Mouse (Mus musculus): ENCODE measurements around the gene Tma7. TPM values are rescaled to one million over a fixed set of nuclear protein-coding genes. Genes with fewer than 3 reads are reported as not detected.

Gene Tma7
- polyA plus RNA-seq, 1 experiment from 2014 or later = 752 TPM

GRCm38 (mm10) chr9:109101933-109102445 is 19.6 kb upstream of the Tma7 start:
- peaks cover 70% of the 10 kb centered on the region for H3K4me1 ChIP-seq
- H3K27me3 ChIP-seq (replicated peaks) = no peaks in the 10 kb centered on the region
- H3K27ac ChIP-seq (replicated peaks) = no peak overlapping the region
- H3K9ac ChIP-seq (replicated peaks) = no peak overlapping the region
- 94% methylated on average over 5 of the region's 5 CpGs for WGBS
- no peak overlapping the region for H3K4me3 ChIP-seq (replicated peaks)
- peaks cover 29% of the 10 kb centered on the region for H3K36me3 ChIP-seq
- H3K9me3 ChIP-seq (replicated peaks) = no peaks in the 10 kb centered on the region
- H3K4me2 ChIP-seq = no peak overlapping the region
- no peak for ATAC-seq (ENCODE audit: low FRiP score)

GRCm38 (mm10) chr9:109100307-109100928 is 18.0 kb upstream of the Tma7 start:
- no peak overlapping the region for H3K4me2 ChIP-seq
- no peak overlapping the region for H3K4me3 ChIP-seq (replicated peaks)
- no peaks in the 10 kb centered on the region for H3K9me3 ChIP-seq (replicated peaks)
- peaks cover 16% of the 10 kb centered on the region for H3K36me3 ChIP-seq
- no peak for ATAC-seq (ENCODE audit: low FRiP score)
- no peak overlapping the region for H3K27ac ChIP-seq (replicated peaks)
- H3K27me3 ChIP-seq (replicated peaks) = no peaks in the 10 kb centered on the region
- H3K9ac ChIP-seq (replicated peaks) = no peak overlapping the region
- H3K4me1 ChIP-seq = peaks cover 73% of the 10 kb centered on the region
- 85% methylated on average over 20 of the region's 20 CpGs for WGBS

- Histone ChIP-seq H3K4me3 (replicated peaks) (no peak overlapping the region), H3K36me3 (peaks cover 10% of the 10 kb centered on the region; the same call in 1 of the 2 replicates), H3K4me2 (peak overlapping the region; percentile 71), H3K4me1 (peaks cover 68% of the 10 kb centered on the region), H3K9ac (replicated peaks) (peak overlapping the region; percentile 14; the same call in 1 of the 2 replicates), H3K27ac (replicated peaks) (peak overlapping the region; percentile 97), H3K9me3 (replicated peaks) (no peaks in the 10 kb centered on the region), H3K27me3 (replicated peaks) (no peaks in the 10 kb centered on the region)
- 44% methylated on average over 6 of the region's 6 CpGs for WGBS
- no peak for ATAC-seq (ENCODE audit: low FRiP score)
These were observed 16.6 kb upstream of the Tma7 start for GRCm38 (mm10) chr9:109098969-109099368.

- 77% methylated on average over 8 of the region's 8 CpGs for WGBS
- Histone ChIP-seq H3K9me3 (replicated peaks) (no peaks in the 10 kb centered on the region), H3K4me2 (peak overlapping the region; percentile 71), H3K9ac (replicated peaks) (0 out of 2 replicates have a peak overlapping the region, but pooled peaks have one; percentile 9), H3K4me1 (peaks cover 71% of the 10 kb centered on the region), H3K27me3 (replicated peaks) (no peaks in the 10 kb centered on the region), H3K27ac (replicated peaks) (peak overlapping the region; percentile 97), H3K4me3 (replicated peaks) (peak overlapping the region; percentile 82; the same call in 1 of the 2 replicates), H3K36me3 (peaks cover 10% of the 10 kb centered on the region; the same call in 1 of the 2 replicates)
- no peak for ATAC-seq (ENCODE audit: low FRiP score)
These were observed 16.0 kb upstream of the Tma7 start for GRCm38 (mm10) chr9:109098366-109098765.

GRCm38 (mm10) chr9:109097831-109098230 is 15.4 kb upstream of the Tma7 start:
- 44% methylated on average over 5 of the region's 5 CpGs for WGBS
- H3K27ac ChIP-seq (replicated peaks) = peak overlapping the region; percentile 97
- peaks cover 67% of the 10 kb centered on the region for H3K4me1 ChIP-seq
- peak overlapping the region; percentile 82 for H3K4me3 ChIP-seq (replicated peaks)
- no peaks in the 10 kb centered on the region for H3K27me3 ChIP-seq (replicated peaks)
- H3K36me3 ChIP-seq = peaks cover 10% of the 10 kb centered on the region; the same call in 1 of the 2 replicates
- H3K9ac ChIP-seq (replicated peaks) = 0 out of 2 replicates have a peak overlapping the region, but pooled peaks have one; percentile 14
- H3K4me2 ChIP-seq = peak overlapping the region; percentile 71
- no peak for ATAC-seq (ENCODE audit: low FRiP score)
- H3K9me3 ChIP-seq (replicated peaks) = no peaks in the 10 kb centered on the region

- no peak for ATAC-seq (ENCODE audit: low FRiP score)
- no peaks in the 10 kb centered on the region for H3K9me3 ChIP-seq (replicated peaks)
- no peaks in the 10 kb centered on the region for H3K27me3 ChIP-seq (replicated peaks)
- 7% methylated on average over 6 of the region's 6 CpGs for WGBS
- peaks cover 4% of the 10 kb centered on the region; the same call in 1 of the 2 replicates for H3K36me3 ChIP-seq
- H3K4me3 ChIP-seq (replicated peaks) = peak overlapping the region; percentile 82
- H3K9ac ChIP-seq (replicated peaks) = peak overlapping the region; percentile 79
- H3K27ac ChIP-seq (replicated peaks) = peak overlapping the region; percentile 97
- peaks cover 63% of the 10 kb centered on the region for H3K4me1 ChIP-seq
- peak overlapping the region; percentile 71 for H3K4me2 ChIP-seq
These were observed 14.9 kb upstream of the Tma7 start for GRCm38 (mm10) chr9:109097291-109097690.

- ATAC-seq (ENCODE audit: low FRiP score) = no peak
- peak overlapping the region; percentile 79 for H3K9ac ChIP-seq (replicated peaks)
- H3K9me3 ChIP-seq (replicated peaks) = no peaks in the 10 kb centered on the region
- H3K4me1 ChIP-seq = peaks cover 63% of the 10 kb centered on the region
- H3K27me3 ChIP-seq (replicated peaks) = no peaks in the 10 kb centered on the region
- peak overlapping the region; percentile 82 for H3K4me3 ChIP-seq (replicated peaks)
- WGBS = 7% methylated on average over 6 of the region's 6 CpGs
- peak overlapping the region; percentile 97 for H3K27ac ChIP-seq (replicated peaks)
- H3K4me2 ChIP-seq = peak overlapping the region; percentile 71
- peaks cover 4% of the 10 kb centered on the region; the same call in 1 of the 2 replicates for H3K36me3 ChIP-seq
These were observed 14.5 kb upstream of the Tma7 start for GRCm38 (mm10) chr9:109096856-109097255.

GRCm38 (mm10) chr9:109096251-109096661 is 13.9 kb upstream of the Tma7 start:
- no peaks in the 10 kb centered on the region for H3K27me3 ChIP-seq (replicated peaks)
- peak; percentile 6; the same call in 1 of the 2 replicates for ATAC-seq (ENCODE audit: low FRiP score)
- H3K4me1 ChIP-seq = peaks cover 63% of the 10 kb centered on the region
- WGBS = 9% methylated on average over 9 of the region's 9 CpGs
- H3K9me3 ChIP-seq (replicated peaks) = no peaks in the 10 kb centered on the region
- peak overlapping the region; percentile 79 for H3K9ac ChIP-seq (replicated peaks)
- H3K36me3 ChIP-seq = peaks cover 9% of the 10 kb centered on the region; the same call in 1 of the 2 replicates
- H3K4me3 ChIP-seq (replicated peaks) = peak overlapping the region; percentile 82
- peak overlapping the region; percentile 71 for H3K4me2 ChIP-seq
- H3K27ac ChIP-seq (replicated peaks) = peak overlapping the region; percentile 97

- H3K9me3 ChIP-seq (replicated peaks) = no peaks in the 10 kb centered on the region
- peak; percentile 67 for ATAC-seq (ENCODE audit: low FRiP score)
- H3K27ac ChIP-seq (replicated peaks) = peak within 1 kb of the TSS; percentile 97
- H3K9ac ChIP-seq (replicated peaks) = peak within 1 kb of the TSS; percentile 79
- no peaks in the 10 kb centered on the region for H3K27me3 ChIP-seq (replicated peaks)
- H3K4me2 ChIP-seq = peak within 1 kb of the TSS; percentile 71
- H3K36me3 ChIP-seq = peaks cover 16% of the 10 kb centered on the region
- peaks cover 57% of the 10 kb centered on the region for H3K4me1 ChIP-seq
- under 1% methylated on average over 97 of the region's 102 CpGs for WGBS
- peak within 1 kb of the TSS; percentile 82 for H3K4me3 ChIP-seq (replicated peaks)
These were observed 13.0 kb upstream of the Tma7 start, which contains the start of gene Plxnb1 for GRCm38 (mm10) chr9:109095137-109095982. Gene Plxnb1 (plus strand): TSS chr9:109095389.

GRCm38 (mm10) chr9:109094553-109095136 is 12.3 kb upstream of the Tma7 start:
- H3K27ac ChIP-seq (replicated peaks) = peak overlapping the region; percentile 97
- peaks cover 52% of the 10 kb centered on the region for H3K4me1 ChIP-seq
- peaks cover 22% of the 10 kb centered on the region for H3K36me3 ChIP-seq
- ATAC-seq (ENCODE audit: low FRiP score) = 0 out of 2 replicates have a peak, but pooled peaks have one; percentile 1
- H3K4me2 ChIP-seq = peak overlapping the region; percentile 71
- H3K9ac ChIP-seq (replicated peaks) = peak overlapping the region; percentile 79
- no peaks in the 10 kb centered on the region for H3K9me3 ChIP-seq (replicated peaks)
- H3K27me3 ChIP-seq (replicated peaks) = no peaks in the 10 kb centered on the region
- under 1% methylated on average over 21 of the region's 21 CpGs for WGBS
- H3K4me3 ChIP-seq (replicated peaks) = peak overlapping the region; percentile 82

All from neural tube, embryonic 15.5 days (tissue).